Mouse (Mus musculus) layer of hippocampus, postnatal 36 days (tissue): ENCODE results near the gene Olfr819. TPM values are rescaled to one million over a fixed set of nuclear protein-coding genes. Genes with fewer than 3 reads are reported as not detected.
"Not testable (repeated sequence)": the region's sequence is repeated elsewhere in the genome, so short reads cannot be mapped to it uniquely, and the experiment has no call there.

Source experiments
- DNase-seq, 2 experiments: peaks; one replicate each; pipeline ENCODE4 v3.0.0; 2022
- total RNA-seq, 2 experiments: library from RNA; stranded (reverse); gene quantifications; 2 replicates each; pipeline ENCODE4 v1.2.3; 2021

Gene Olfr819
- total RNA-seq, result not detected

GRCm38 (mm10) chr10:129967166-129967565 lies at the start of gene Olfr819:
Olfr819 (minus strand) TSS chr10:129967266.
- DNase-seq, result not testable (repeated sequence)

- no peak for DNase-seq
These were observed 45.3 kb upstream of the Olfr819 start, which contains the start of gene Olfr820 for GRCm38 (mm10) chr10:130012321-130012720. Olfr820 (plus strand) TSS chr10:130012621.

- not testable (repeated sequence) for DNase-seq
These were observed 38.3 kb upstream of the Olfr819 start for GRCm38 (mm10) chr10:130005366-130005765.

GRCm38 (mm10) chr10:130004104-130004503 lies 37.0 kb upstream of the Olfr819 start:
- not testable (repeated sequence) for DNase-seq

- not testable (repeated sequence) for DNase-seq
These were observed 17.9 kb upstream of the Olfr819 start, which contains the start of gene Gm10310 for GRCm38 (mm10) chr10:129984962-129985361. Gm10310 (minus strand) TSS chr10:129985062.

- DNase-seq, result not testable (repeated sequence)
These were observed 14.8 kb upstream of the Olfr819 start for GRCm38 (mm10) chr10:129981867-129982266.

GRCm38 (mm10) chr10:129976040-129976439 lies 9.0 kb upstream of the Olfr819 start, which contains the start of gene Olfr247:
Olfr247 (minus strand) TSS chr10:129976140.
- DNase-seq, result not testable (repeated sequence)

GRCm38 (mm10) chr10:129972994-129973393 lies 5.9 kb upstream of the Olfr819 start:
- DNase-seq, result not testable (repeated sequence)

- not testable (repeated sequence) for DNase-seq
These were observed 834 bp downstream of the Olfr819 start for GRCm38 (mm10) chr10:129966232-129966631.

GRCm38 (mm10) chr10:129949000-129949399 lies 18.1 kb downstream of the Olfr819 start, which contains the start of gene Olfr818:
Olfr818 (minus strand) TSS chr10:129949100.
- no peak for DNase-seq

- no peak for DNase-seq
These were observed 51.6 kb downstream of the Olfr819 start, which contains the start of gene Olfr816 for GRCm38 (mm10) chr10:129915497-129915896. Olfr816 (minus strand) TSS chr10:129915597.

Other genes starting within 250 kb of the Olfr819 start
- gene Olfr805, start 237.9 kb downstream of the Olfr819 start, total RNA-seq, result not detected
- not detected for gene Olfr806, start 225.3 kb downstream of the Olfr819 start, total RNA-seq
- gene Olfr807, start 209.5 kb downstream of the Olfr819 start, total RNA-seq, result not detected
- not detected for gene Olfr808, start 201.8 kb downstream of the Olfr819 start, total RNA-seq
- gene Olfr809, start 192.6 kb downstream of the Olfr819 start, total RNA-seq, result not detected
- not detected for gene Olfr810, start 172.3 kb downstream of the Olfr819 start, total RNA-seq
- not detected for gene Olfr811, start 162.9 kb downstream of the Olfr819 start, total RNA-seq
- not detected for gene Olfr812, start 121.2 kb downstream of the Olfr819 start, total RNA-seq
- not detected for gene Olfr813, start 111.9 kb downstream of the Olfr819 start, total RNA-seq
- gene Olfr814, start 87.4 kb downstream of the Olfr819 start, total RNA-seq, result not detected
- gene Olfr815, start 61.4 kb downstream of the Olfr819 start, total RNA-seq, result not detected
- gene Olfr816, start 51.7 kb downstream of the Olfr819 start, total RNA-seq, result not detected
- not detected for gene Olfr818, start 18.2 kb downstream of the Olfr819 start, total RNA-seq
- not detected for gene Olfr247, start 8.9 kb upstream of the Olfr819 start, total RNA-seq
- not detected for gene Gm10310, start 17.8 kb upstream of the Olfr819 start, total RNA-seq
- gene Olfr820, start 45.4 kb upstream of the Olfr819 start, total RNA-seq, result not detected
- gene Olfr821, start 63.1 kb upstream of the Olfr819 start, total RNA-seq, result not detected
- gene Olfr822, start 103.9 kb upstream of the Olfr819 start, total RNA-seq, result not detected
- gene Olfr823, start 148.1 kb upstream of the Olfr819 start, total RNA-seq, result not detected
- not detected for gene Olfr824, start 162.7 kb upstream of the Olfr819 start, total RNA-seq
- not detected for gene Olfr825, start 199.5 kb upstream of the Olfr819 start, total RNA-seq
- gene Olfr826, start 216.9 kb upstream of the Olfr819 start, total RNA-seq, result not detected
- gene Olfr827, start 247.1 kb upstream of the Olfr819 start, total RNA-seq, result not detected